Mouse (Mus musculus) yolk sac, embryonic 10.5 days (tissue): ENCODE results near the gene Cby3.
"Not testable (repeated sequence)": the region's sequence is repeated elsewhere in the genome, so short reads cannot be mapped to it uniquely, and the experiment has no call there.

Experiments used
- DNase-seq: peaks from one replicate; pipeline ENCODE4 v3.0.0-alpha.2; 2017; ENCODE audit warnings: low spot score

Cby3 gene

GRCm38 (mm10) chr11:50354162-50354561 is at the start of gene Cby3:
TSS of gene Cby3 (plus strand) at chr11:50354462.
- no peak for DNase-seq

- no peak for DNase-seq
These were observed 41.5 kb upstream of the Cby3 start for GRCm38 (mm10) chr11:50312803-50313202.

GRCm38 (mm10) chr11:50319343-50319742 is 34.9 kb upstream of the Cby3 start:
- not testable (repeated sequence) for DNase-seq

GRCm38 (mm10) chr11:50321239-50321638 is 33.0 kb upstream of the Cby3 start:
- DNase-seq: no peak

- no peak for DNase-seq
These were observed 31.9 kb upstream of the Cby3 start for GRCm38 (mm10) chr11:50322345-50322744.

- peak; percentile 9 for DNase-seq
These were observed 30.4 kb upstream of the Cby3 start for GRCm38 (mm10) chr11:50323843-50324242.

GRCm38 (mm10) chr11:50324751-50325471 is 29.4 kb upstream of the Cby3 start:
- DNase-seq: no peak

GRCm38 (mm10) chr11:50325496-50326301 is 28.6 kb upstream of the Cby3 start, which contains the start of gene Canx:
TSS of gene Canx (minus strand) at chr11:50325673.
- DNase-seq: peak; percentile 99

- DNase-seq: no peak
These were observed 27.8 kb upstream of the Cby3 start for GRCm38 (mm10) chr11:50326302-50326966.

GRCm38 (mm10) chr11:50328075-50328625 is 26.1 kb upstream of the Cby3 start:
- no peak for DNase-seq

GRCm38 (mm10) chr11:50329378-50329777 is 24.9 kb upstream of the Cby3 start:
- no peak for DNase-seq

- no peak for DNase-seq
These were observed 21.1 kb upstream of the Cby3 start for GRCm38 (mm10) chr11:50333181-50333580.

- no peak for DNase-seq
These were observed 18.1 kb upstream of the Cby3 start for GRCm38 (mm10) chr11:50336126-50336525.

- DNase-seq: no peak
These were observed 17.4 kb upstream of the Cby3 start for GRCm38 (mm10) chr11:50336891-50337290.

- no peak for DNase-seq
These were observed 8.8 kb upstream of the Cby3 start for GRCm38 (mm10) chr11:50345486-50345885.

GRCm38 (mm10) chr11:50346256-50347032 is 7.8 kb upstream of the Cby3 start:
- DNase-seq: no peak

GRCm38 (mm10) chr11:50352177-50352576 is 2.1 kb upstream of the Cby3 start:
- DNase-seq: no peak

GRCm38 (mm10) chr11:50354851-50355250 is 589 bp downstream of the Cby3 start:
- peak; percentile 68 for DNase-seq

- peak; percentile 72 for DNase-seq
These were observed 1.1 kb downstream of the Cby3 start for GRCm38 (mm10) chr11:50355395-50355794.

GRCm38 (mm10) chr11:50358950-50359861 is 4.9 kb downstream of the Cby3 start:
- peak; percentile 59 for DNase-seq
